Mouse (Mus musculus): Measurements from ENCODE around the gene Acsm4. TPM values are rescaled to one million over a fixed set of nuclear protein-coding genes. Genes with fewer than 3 reads are reported as not detected.
"Not testable (repeated sequence)": the region's sequence is repeated elsewhere in the genome, so short reads cannot be mapped to it uniquely, and the experiment has no call there.

Acsm4 gene
- not detected in 2 replicates for polyA plus RNA-seq (2012; rRNA removed)

GRCm38 (mm10) chr7:119689726-119690125, at the start of gene Acsm4:
TSS of gene Acsm4 (plus strand) at chr7:119690026.
- no peak for DNase-seq (ENCODE audit: low read depth, low spot score)
- 75% methylated on average over 5 of the region's 5 CpGs for WGBS

GRCm38 (mm10) chr7:119642307-119642706, 47.5 kb upstream of the Acsm4 start:
- no peak for DNase-seq (ENCODE audit: low read depth, low spot score)
- 63% methylated on average over 5 of the region's 5 CpGs for WGBS

- WGBS: 59% methylated on average over 3 of the region's 3 CpGs
- no peak for DNase-seq (ENCODE audit: low read depth, low spot score)
Measured at GRCm38 (mm10) chr7:119667893-119668292, 21.9 kb upstream of the Acsm4 start.

- 19% methylated on average over 5 of the region's 5 CpGs for WGBS
- no peak for DNase-seq (ENCODE audit: low read depth, low spot score)
Measured at GRCm38 (mm10) chr7:119670395-119670794, 19.4 kb upstream of the Acsm4 start.

- no peak for DNase-seq (ENCODE audit: low read depth, low spot score)
- WGBS: 48% methylated on average over 6 of the region's 6 CpGs
Measured at GRCm38 (mm10) chr7:119670925-119671324, 18.9 kb upstream of the Acsm4 start.

- DNase-seq (ENCODE audit: low read depth, low spot score): peak; percentile 2
- WGBS: 17% methylated on average over 6 of the region's 6 CpGs
Measured at GRCm38 (mm10) chr7:119673465-119673864, 16.4 kb upstream of the Acsm4 start.

GRCm38 (mm10) chr7:119680107-119680506, 9.7 kb upstream of the Acsm4 start:
- WGBS: 64% methylated on average over 8 of the region's 8 CpGs

GRCm38 (mm10) chr7:119682699-119683098, 7.1 kb upstream of the Acsm4 start:
- 40% methylated on average over 4 of the region's 4 CpGs for WGBS
- DNase-seq (ENCODE audit: low read depth, low spot score): no peak

More at GRCm38 (mm10) chr7:119680107-119680506, 9.7 kb upstream of the Acsm4 start:
- no peak for DNase-seq (ENCODE audit: low read depth, low spot score)

- no peak for DNase-seq (ENCODE audit: low read depth, low spot score)
- WGBS: 50% methylated on average over 4 of the region's 4 CpGs
Measured at GRCm38 (mm10) chr7:119692302-119692701, 2.5 kb downstream of the Acsm4 start.

- 64% methylated on average over 1 of the region's 1 CpGs for WGBS
- no peak for DNase-seq (ENCODE audit: low read depth, low spot score)
Measured at GRCm38 (mm10) chr7:119694926-119695325, 5.1 kb downstream of the Acsm4 start.

- WGBS: 93% methylated on average over 7 of the region's 7 CpGs
- no peak for DNase-seq (ENCODE audit: low read depth, low spot score)
Measured at GRCm38 (mm10) chr7:119714111-119714510, 24.3 kb downstream of the Acsm4 start.

- peak; percentile 68 for DNase-seq (ENCODE audit: low read depth, low spot score)
- under 1% methylated on average over 60 of the region's 60 CpGs for WGBS
Measured at GRCm38 (mm10) chr7:119720253-119720946, 30.6 kb downstream of the Acsm4 start, which contains the start of gene Thumpd1. TSS of gene Thumpd1 (minus strand) at chr7:119720798.

- DNase-seq (ENCODE audit: low read depth, low spot score): no peak
- 9% methylated on average over 8 of the region's 8 CpGs for WGBS
Measured at GRCm38 (mm10) chr7:119720947-119721310, 31.1 kb downstream of the Acsm4 start.

GRCm38 (mm10) chr7:119727621-119728020, 37.8 kb downstream of the Acsm4 start:
- 79% methylated on average over 2 of the region's 2 CpGs for WGBS
- no peak for DNase-seq (ENCODE audit: low read depth, low spot score)

- WGBS: 86% methylated on average over 4 of the region's 4 CpGs
- not testable (repeated sequence) for DNase-seq (ENCODE audit: low read depth, low spot score)
Measured at GRCm38 (mm10) chr7:119731262-119731661, 41.4 kb downstream of the Acsm4 start.

- 94% methylated on average over 2 of the region's 2 CpGs for WGBS
- no peak for DNase-seq (ENCODE audit: low read depth, low spot score)
Measured at GRCm38 (mm10) chr7:119738877-119739276, 49.1 kb downstream of the Acsm4 start.

- WGBS: 5% methylated on average over 40 of the region's 44 CpGs
- not testable (repeated sequence) for DNase-seq (ENCODE audit: low read depth, low spot score)
Measured at GRCm38 (mm10) chr7:119739798-119740468, 50.1 kb downstream of the Acsm4 start.

GRCm38 (mm10) chr7:119744321-119744720, 54.5 kb downstream of the Acsm4 start:
- WGBS: 8% methylated on average over 34 of the region's 34 CpGs
- DNase-seq (ENCODE audit: low read depth, low spot score): no peak

- WGBS: 20% methylated on average over 1 of the region's 1 CpGs
- no peak for DNase-seq (ENCODE audit: low read depth, low spot score)
Measured at GRCm38 (mm10) chr7:119745869-119746268, 56.0 kb downstream of the Acsm4 start.

GRCm38 (mm10) chr7:119748761-119749160, 58.9 kb downstream of the Acsm4 start:
- 71% methylated on average over 2 of the region's 2 CpGs for whole genome bisulfite sequencing
- no peak for DNase-seq (ENCODE audit: low read depth, low spot score)

GRCm38 (mm10) chr7:119749942-119750341, 60.1 kb downstream of the Acsm4 start:
- no peak for DNase-seq (ENCODE audit: low read depth, low spot score)
- WGBS: 57% methylated on average over 2 of the region's 2 CpGs
